Mouse (Mus musculus) limb, embryonic 12.5 days (tissue): ENCODE measurements around the gene Gm19345. TPM values are rescaled to one million over a fixed set of nuclear protein-coding genes. Genes with fewer than 3 reads are reported as not detected.

Experiments
- ATAC-seq: fragments of 200-750 bp; cut with Nextera tagmentation; 2 replicates; pipeline ENCODE4 v1.8.0; 2017; ENCODE audit warnings: low read depth, moderate TSS enrichment; ENCODE audit not compliant: insufficient number of reproducible peaks, insufficient read depth, low FRiP score, low TSS enrichment
- H3K27ac ChIP-seq: fragments of 300-500 bp; sonication (generic); 2 replicates; pipeline ENCODE4 v1.5.1; 2016; ENCODE audit warnings: mild to moderate bottlenecking, moderate library complexity
- H3K27me3 ChIP-seq: fragments of 300-500 bp; sonication (generic); 2 replicates; pipeline ENCODE4 v1.6.1; 2016; ENCODE audit warnings: mild to moderate bottlenecking, moderate library complexity
- H3K36me3 ChIP-seq: fragments of 300-500 bp; sonication (generic); 2 replicates; pipeline ENCODE4 v1.6.1; 2016; ENCODE audit warnings: mild to moderate bottlenecking, moderate library complexity
- H3K4me1 ChIP-seq: fragments of 300-500 bp; sonication (generic); replicated peaks from 2 replicates; pipeline ENCODE4 v1.6.1; 2016
- H3K4me2 ChIP-seq: fragments of 300-500 bp; sonication (generic); 2 replicates; pipeline ENCODE4 v1.6.1; 2016; ENCODE audit warnings: mild to moderate bottlenecking, moderate library complexity
- H3K4me3 ChIP-seq: fragments of 300-500 bp; sonication (generic); replicated peaks from 2 replicates; pipeline ENCODE4 v1.5.1; 2016; ENCODE audit warnings: mild to moderate bottlenecking
- H3K9ac ChIP-seq: fragments of 300-500 bp; sonication (generic); replicated peaks from 2 replicates; pipeline ENCODE4 v1.6.1; 2016; ENCODE audit warnings: mild to moderate bottlenecking, moderate library complexity
- H3K9me3 ChIP-seq: fragments of 300-500 bp; sonication (generic); 2 replicates; pipeline ENCODE4 v1.6.1; 2016; ENCODE audit warnings: mild to moderate bottlenecking, moderate library complexity
- WGBS: fragments of 180-500 bp; shearing (Covaris S2); methylation state at CpG from one replicate; pipeline ENCODE4 v1.1.7; 2016; 5-methylcytosine and 5-hydroxymethylcytosine counted together
- polyA plus RNA-seq: library from polyadenylated mRNA; unstranded; fragments of >200 nt; fragmentation: Nextera tagmentation; extraction: Ambion mirVana; gene quantifications from 2 replicates; pipeline ENCODE4 v1.2.1, GENCODE M21; 2016

The Gm19345 gene
- polyA plus RNA-seq, 1 experiment from 2014 or later, result 0.43 TPM

GRCm38 (mm10) chr7:19829694-19830093 is 22.1 kb upstream of the Gm19345 start:
- Histone ChIP-seq H3K36me3 (no peaks in the 10 kb centered on the region), H3K4me1 (peaks cover 5% of the 10 kb centered on the region), H3K9ac (no peak overlapping the region), H3K4me3 (no peak overlapping the region), H3K27me3 (0 out of 2 replicates have a peak, but pooled peaks cover 3% of the 10 kb centered on the region), H3K9me3 (0 out of 2 replicates have a peak, but pooled peaks cover 4% of the 10 kb centered on the region), H3K4me2 (no peak overlapping the region), H3K27ac (no peak overlapping the region)
- no peak for ATAC-seq
- 85% methylated on average over 3 of the region's 3 CpGs for WGBS

- H3K4me1 ChIP-seq, result peaks cover 5% of the 10 kb centered on the region
- no peak for ATAC-seq
- 34% methylated on average over 13 of the region's 13 CpGs for WGBS
- H3K9ac ChIP-seq, result no peak overlapping the region
- no peak overlapping the region for H3K27ac ChIP-seq
- H3K4me2 ChIP-seq, result no peak overlapping the region
- no peak overlapping the region for H3K4me3 ChIP-seq
- 0 out of 2 replicates have a peak, but pooled peaks cover 3% of the 10 kb centered on the region for H3K27me3 ChIP-seq
- H3K9me3 ChIP-seq, result 0 out of 2 replicates have a peak, but pooled peaks cover 4% of the 10 kb centered on the region
- H3K36me3 ChIP-seq, result no peaks in the 10 kb centered on the region
Measured at GRCm38 (mm10) chr7:19830682-19831156, 21.1 kb upstream of the Gm19345 start.

- no peak for ATAC-seq
- Histone ChIP-seq H3K27ac (no peak overlapping the region), H3K4me1 (peaks cover 5% of the 10 kb centered on the region), H3K4me2 (no peak overlapping the region), H3K9me3 (0 out of 2 replicates have a peak, but pooled peaks cover 4% of the 10 kb centered on the region), H3K9ac (no peak overlapping the region), H3K4me3 (no peak overlapping the region), H3K36me3 (no peaks in the 10 kb centered on the region), H3K27me3 (0 out of 2 replicates have a peak, but pooled peaks cover 3% of the 10 kb centered on the region)
- WGBS, result 50% methylated on average over 9 of the region's 9 CpGs
Measured at GRCm38 (mm10) chr7:19831837-19832236, 20.0 kb upstream of the Gm19345 start.

GRCm38 (mm10) chr7:19834055-19834454 is 17.7 kb upstream of the Gm19345 start:
- Histone ChIP-seq H3K36me3 (no peaks in the 10 kb centered on the region), H3K9me3 (0 out of 2 replicates have a peak, but pooled peaks cover 4% of the 10 kb centered on the region), H3K4me2 (no peak overlapping the region), H3K4me3 (no peak overlapping the region), H3K27ac (no peak overlapping the region), H3K9ac (no peak overlapping the region), H3K4me1 (peaks cover 5% of the 10 kb centered on the region), H3K27me3 (0 out of 2 replicates have a peak, but pooled peaks cover 3% of the 10 kb centered on the region)
- no peak for ATAC-seq
- 63% methylated on average over 3 of the region's 3 CpGs for WGBS

GRCm38 (mm10) chr7:19836843-19837242 is 15.0 kb upstream of the Gm19345 start:
- no peak overlapping the region for H3K9ac ChIP-seq
- no peak overlapping the region for H3K4me2 ChIP-seq
- WGBS, result 58% methylated on average over 3 of the region's 3 CpGs
- no peak for ATAC-seq
- no peaks in the 10 kb centered on the region for H3K9me3 ChIP-seq
- H3K27ac ChIP-seq, result no peak overlapping the region
- no peak overlapping the region for H3K4me3 ChIP-seq
- no peaks in the 10 kb centered on the region for H3K4me1 ChIP-seq
- H3K36me3 ChIP-seq, result no peaks in the 10 kb centered on the region
- peaks cover 7% of the 10 kb centered on the region; the same call in 1 of the 2 replicates for H3K27me3 ChIP-seq

GRCm38 (mm10) chr7:19840371-19840770 is 11.4 kb upstream of the Gm19345 start:
- Histone ChIP-seq H3K9me3 (no peaks in the 10 kb centered on the region), H3K27me3 (peaks cover 30% of the 10 kb centered on the region), H3K9ac (no peak overlapping the region), H3K4me2 (no peak overlapping the region), H3K36me3 (no peaks in the 10 kb centered on the region), H3K4me3 (no peak overlapping the region), H3K27ac (no peak overlapping the region), H3K4me1 (no peaks in the 10 kb centered on the region)
- 79% methylated on average over 4 of the region's 4 CpGs for WGBS
- ATAC-seq, result no peak

- no peak overlapping the region for H3K27ac ChIP-seq
Measured at GRCm38 (mm10) chr7:19840936-19841335, 10.9 kb upstream of the Gm19345 start.

GRCm38 (mm10) chr7:19841686-19842413 is 10.0 kb upstream of the Gm19345 start:
- no peaks in the 10 kb centered on the region for H3K9me3 ChIP-seq
- no peak overlapping the region for H3K27ac ChIP-seq
- H3K4me3 ChIP-seq, result no peak overlapping the region
- H3K4me2 ChIP-seq, result no peak overlapping the region
- ATAC-seq, result no peak
- H3K9ac ChIP-seq, result no peak overlapping the region
- H3K36me3 ChIP-seq, result no peaks in the 10 kb centered on the region
- WGBS, result 84% methylated on average over 21 of the region's 21 CpGs
- H3K4me1 ChIP-seq, result no peaks in the 10 kb centered on the region
- peaks cover 41% of the 10 kb centered on the region for H3K27me3 ChIP-seq

More at GRCm38 (mm10) chr7:19840936-19841335, 10.9 kb upstream of the Gm19345 start:
- Histone ChIP-seq H3K4me1 (no peaks in the 10 kb centered on the region), H3K4me2 (no peak overlapping the region), H3K4me3 (no peak overlapping the region), H3K36me3 (no peaks in the 10 kb centered on the region), H3K27me3 (peaks cover 34% of the 10 kb centered on the region), H3K9me3 (no peaks in the 10 kb centered on the region), H3K9ac (no peak overlapping the region)
- no peak for ATAC-seq
- WGBS, result 77% methylated on average over 3 of the region's 3 CpGs

- no peaks in the 10 kb centered on the region for H3K36me3 ChIP-seq
- no peak overlapping the region for H3K4me3 ChIP-seq
- H3K27me3 ChIP-seq, result peaks cover 52% of the 10 kb centered on the region
- no peak overlapping the region; the same call in 1 of the 2 replicates for H3K9ac ChIP-seq
- 28% methylated on average over 19 of the region's 19 CpGs for WGBS
- no peak for ATAC-seq
- no peak overlapping the region for H3K27ac ChIP-seq
- H3K4me1 ChIP-seq, result no peaks in the 10 kb centered on the region; the same call in 1 of the 2 replicates
- H3K4me2 ChIP-seq, result no peak overlapping the region
- no peaks in the 10 kb centered on the region for H3K9me3 ChIP-seq
Measured at GRCm38 (mm10) chr7:19842885-19843504, 8.8 kb upstream of the Gm19345 start.

GRCm38 (mm10) chr7:19843561-19843960 is 8.2 kb upstream of the Gm19345 start:
- no peaks in the 10 kb centered on the region; the same call in 1 of the 2 replicates for H3K4me1 ChIP-seq
- peaks cover 58% of the 10 kb centered on the region for H3K27me3 ChIP-seq
- no peak overlapping the region for H3K27ac ChIP-seq
- no peak overlapping the region for H3K9ac ChIP-seq
- no peaks in the 10 kb centered on the region for H3K9me3 ChIP-seq
- H3K4me3 ChIP-seq, result no peak overlapping the region
- 0 out of 2 replicates have a peak, but pooled peaks have one; percentile 69 for ATAC-seq
- H3K4me2 ChIP-seq, result no peak overlapping the region
- WGBS, result 2% methylated on average over 11 of the region's 11 CpGs
- H3K36me3 ChIP-seq, result no peaks in the 10 kb centered on the region

GRCm38 (mm10) chr7:19844521-19845171 is 7.2 kb upstream of the Gm19345 start:
- no peaks in the 10 kb centered on the region for H3K9me3 ChIP-seq
- 67% methylated on average over 15 of the region's 15 CpGs for WGBS
- no peak for ATAC-seq
- no peak overlapping the region for H3K4me2 ChIP-seq
- no peaks in the 10 kb centered on the region; the same call in 1 of the 2 replicates for H3K4me1 ChIP-seq
- no peak overlapping the region for H3K9ac ChIP-seq
- no peak overlapping the region for H3K27ac ChIP-seq
- no peaks in the 10 kb centered on the region for H3K36me3 ChIP-seq
- no peak overlapping the region for H3K4me3 ChIP-seq
- peaks cover 61% of the 10 kb centered on the region for H3K27me3 ChIP-seq
